Mouse (Mus musculus) granulocyte monocyte progenitor cell, adult 5-6 weeks (primary cell): Measurements from ENCODE around the gene Inip. TPM values are rescaled to one million over a fixed set of nuclear protein-coding genes. Genes with fewer than 3 reads are reported as not detected.
A peak's percentile ranks its signal among the peaks of the same experiment; 100 is the strongest.

ENCODE experiments used
- ATAC-seq: replicated peaks from 2 replicates; pipeline ENCODE4 v1.8.0; 2016; ENCODE audit warnings: mild to moderate bottlenecking, moderate TSS enrichment, inconsistent platforms; ENCODE audit not compliant: poor library complexity, severe bottlenecking
- total RNA-seq, 2 experiments: library from RNA; stranded (forward) in 1 of 2; stranded (reverse) in 1 of 2; fragments of 200-712, 200-1000 nt in 1 of 2; fragments of >200 nt in 1 of 2; fragmentation: Nextera tagmentation in 1 of 2; gene quantifications; 2 replicates each; pipeline ENCODE4 v1.2.3; 2014 to 2017

Inip gene
- total RNA-seq, 2 experiments from 2014 or later: 49.9 to 55.9 TPM

- no peak for ATAC-seq
These were observed 20.8 kb downstream of the Inip start for GRCm38 (mm10) chr4:59780568-59780967.

- ATAC-seq: peak; percentile 40; the same call in 1 of the 2 replicates
These were observed 23.6 kb downstream of the Inip start for GRCm38 (mm10) chr4:59777828-59778227.

- no peak for ATAC-seq
These were observed 29.1 kb downstream of the Inip start for GRCm38 (mm10) chr4:59772171-59772879.

GRCm38 (mm10) chr4:59767717-59768116, 33.7 kb downstream of the Inip start:
- no peak; the same call in 1 of the 2 replicates for ATAC-seq

- no peak for ATAC-seq
These were observed 35.9 kb downstream of the Inip start for GRCm38 (mm10) chr4:59765385-59766005.

GRCm38 (mm10) chr4:59764950-59765349, 36.4 kb downstream of the Inip start:
- no peak for ATAC-seq

- peak; percentile 75 for ATAC-seq
These were observed 40.0 kb downstream of the Inip start for GRCm38 (mm10) chr4:59761365-59761729.

- 0 out of 2 replicates have a peak, but pooled peaks have one; percentile 39 for ATAC-seq
These were observed 40.6 kb downstream of the Inip start for GRCm38 (mm10) chr4:59760636-59761364.

GRCm38 (mm10) chr4:59760016-59760415, 41.4 kb downstream of the Inip start:
- ATAC-seq: no peak

GRCm38 (mm10) chr4:59757452-59758435, 43.6 kb downstream of the Inip start:
- ATAC-seq: peak; percentile 38; the same call in 1 of the 2 replicates

- ATAC-seq: no peak
These were observed 44.9 kb downstream of the Inip start for GRCm38 (mm10) chr4:59756332-59757082.

GRCm38 (mm10) chr4:59753491-59754140, 47.8 kb downstream of the Inip start:
- ATAC-seq: 0 out of 2 replicates have a peak, but pooled peaks have one; percentile 14

GRCm38 (mm10) chr4:59739882-59740281, 61.5 kb downstream of the Inip start:
- no peak for ATAC-seq

GRCm38 (mm10) chr4:59739321-59739720, 62.1 kb downstream of the Inip start:
- ATAC-seq: no peak

GRCm38 (mm10) chr4:59731544-59731943, 69.8 kb downstream of the Inip start:
- ATAC-seq: no peak

- ATAC-seq: no peak; the same call in 1 of the 2 replicates
These were observed 72.5 kb downstream of the Inip start for GRCm38 (mm10) chr4:59728839-59729238.

- peak; percentile 70 for ATAC-seq
These were observed 73.5 kb downstream of the Inip start for GRCm38 (mm10) chr4:59727878-59728261.

GRCm38 (mm10) chr4:59727187-59727877, 74.1 kb downstream of the Inip start:
- no peak for ATAC-seq
